Mouse (Mus musculus): Measurements from ENCODE around the gene Smc1b. TPM values are rescaled to one million over a fixed set of nuclear protein-coding genes. Genes with fewer than 3 reads are reported as not detected.

Gene Smc1b
- polyA plus RNA-seq, 1 experiment from 2014 or later: 0.04 TPM

DNA sequence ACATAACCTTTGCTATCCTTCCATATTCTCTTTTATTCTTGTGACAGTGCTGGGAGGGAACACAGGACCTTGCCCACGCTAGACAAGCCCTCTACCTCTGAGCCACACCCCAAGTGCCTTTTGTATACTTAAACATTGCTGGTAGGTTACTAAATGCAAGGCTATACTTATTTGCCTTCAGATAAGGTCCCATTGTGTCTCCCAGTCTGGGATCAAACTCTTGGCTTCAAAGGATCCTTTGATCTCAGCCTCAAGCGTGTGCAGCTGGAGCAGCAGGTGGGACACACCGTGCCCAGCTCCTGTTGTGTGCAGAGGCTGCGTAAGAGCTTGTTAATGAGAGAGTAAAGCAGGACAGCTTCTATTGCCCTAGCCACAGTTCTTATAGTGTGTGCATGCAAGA is 104.0 kb downstream of the Smc1b start:
- Histone ChIP-seq H3K4me3 (ENCODE audit: low read depth, low read length) (no peak overlapping the region), H3K36me3 (ENCODE audit: control insufficient read depth, insufficient read depth, low read length) (no peaks in the 10 kb centered on the region), H3K27me3 (ENCODE audit: control insufficient read depth, insufficient read depth, low read length) (no peaks in the 10 kb centered on the region), H3K27ac (replicated peaks; ENCODE audit: low read depth, low read length) (no peak overlapping the region), H3K9me3 (ENCODE audit: control insufficient read depth, low read length) (no peaks in the 10 kb centered on the region), H3K4me1 (ENCODE audit: control insufficient read depth, insufficient read depth, low read length) (no peaks in the 10 kb centered on the region), H3K9ac (ENCODE audit: low read length) (no peak overlapping the region), H3K4me2 (ENCODE audit: low read depth, severe bottlenecking) (no peak overlapping the region)
- ATAC-seq (ENCODE audit: insufficient number of reproducible peaks, low FRiP score, low TSS enrichment, low read depth) (no peak), DNase-seq (ENCODE audit: low spot score) (no peak)
- 39% methylated on average over 4 of the region's 4 CpGs for WGBS

DNA sequence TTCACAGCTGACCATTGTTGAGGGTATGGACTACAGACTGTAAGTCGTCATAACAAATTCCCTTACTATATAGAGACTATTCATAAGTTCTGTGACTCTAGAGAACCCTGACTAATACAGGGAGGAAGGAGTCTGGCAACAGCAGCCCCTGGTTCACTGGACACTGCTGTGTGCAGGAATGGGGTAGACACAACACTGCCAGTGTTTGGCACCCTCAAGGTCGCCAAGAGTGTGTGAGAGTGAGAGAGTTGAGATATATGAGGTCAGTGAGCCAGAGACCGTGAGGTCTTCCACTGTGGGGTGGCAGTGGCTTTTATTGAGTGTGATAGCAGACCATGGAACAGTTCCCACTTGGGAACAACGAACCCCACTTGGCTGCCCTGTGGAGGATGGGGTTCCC is 105.6 kb downstream of the Smc1b start:
- Histone ChIP-seq H3K4me2 (ENCODE audit: low read depth, severe bottlenecking) (no peak overlapping the region), H3K9me3 (ENCODE audit: control insufficient read depth, low read length) (no peaks in the 10 kb centered on the region), H3K4me3 (ENCODE audit: low read depth, low read length) (no peak overlapping the region), H3K27me3 (ENCODE audit: control insufficient read depth, insufficient read depth, low read length) (no peaks in the 10 kb centered on the region), H3K4me1 (ENCODE audit: control insufficient read depth, insufficient read depth, low read length) (no peaks in the 10 kb centered on the region), H3K36me3 (ENCODE audit: control insufficient read depth, insufficient read depth, low read length) (no peaks in the 10 kb centered on the region), H3K9ac (ENCODE audit: low read length) (no peak overlapping the region), H3K27ac (replicated peaks; ENCODE audit: low read depth, low read length) (no peak overlapping the region)
- ATAC-seq (ENCODE audit: insufficient number of reproducible peaks, low FRiP score, low TSS enrichment, low read depth): no peak
- no peak for DNase-seq (ENCODE audit: low spot score)
- 83% methylated on average over 4 of the region's 4 CpGs for WGBS

DNA sequence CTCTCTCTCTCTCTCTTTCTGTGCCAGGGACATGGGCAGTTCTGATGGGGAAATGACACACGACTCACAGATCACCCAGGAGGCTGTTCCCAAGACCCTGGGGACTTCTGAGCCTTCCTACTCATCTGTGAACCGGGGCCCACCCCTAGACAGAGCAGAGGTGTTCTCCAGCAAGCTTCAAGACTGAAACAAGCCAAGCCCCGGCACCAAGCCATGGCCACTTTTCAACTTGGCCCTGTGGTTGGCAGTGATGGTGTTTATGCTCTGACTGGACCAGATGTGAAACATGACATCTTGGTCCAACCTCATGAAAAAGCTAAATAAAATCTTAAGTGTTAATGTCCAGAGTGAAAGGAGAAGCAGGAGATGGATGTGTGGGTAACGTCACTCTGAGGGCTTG is 109.6 kb downstream of the Smc1b start:
- WGBS: 67% methylated on average over 4 of the region's 4 CpGs
- H3K27ac ChIP-seq (replicated peaks; ENCODE audit: low read depth, low read length): no peak overlapping the region
- H3K36me3 ChIP-seq (ENCODE audit: control insufficient read depth, insufficient read depth, low read length): no peaks in the 10 kb centered on the region
- H3K27me3 ChIP-seq (ENCODE audit: control insufficient read depth, insufficient read depth, low read length): 0 out of 2 replicates have a peak, but pooled peaks cover 2% of the 10 kb centered on the region
- H3K9me3 ChIP-seq (ENCODE audit: control insufficient read depth, low read length): no peaks in the 10 kb centered on the region
- DNase-seq (ENCODE audit: low spot score) (no peak), ATAC-seq (ENCODE audit: insufficient number of reproducible peaks, low FRiP score, low TSS enrichment, low read depth) (no peak)
- no peak overlapping the region for H3K4me3 ChIP-seq (ENCODE audit: low read depth, low read length)
- no peak overlapping the region for H3K9ac ChIP-seq (ENCODE audit: low read length)
- H3K4me1 ChIP-seq (ENCODE audit: control insufficient read depth, insufficient read depth, low read length): no peaks in the 10 kb centered on the region
- H3K4me2 ChIP-seq (ENCODE audit: low read depth, severe bottlenecking): no peak overlapping the region

DNA sequence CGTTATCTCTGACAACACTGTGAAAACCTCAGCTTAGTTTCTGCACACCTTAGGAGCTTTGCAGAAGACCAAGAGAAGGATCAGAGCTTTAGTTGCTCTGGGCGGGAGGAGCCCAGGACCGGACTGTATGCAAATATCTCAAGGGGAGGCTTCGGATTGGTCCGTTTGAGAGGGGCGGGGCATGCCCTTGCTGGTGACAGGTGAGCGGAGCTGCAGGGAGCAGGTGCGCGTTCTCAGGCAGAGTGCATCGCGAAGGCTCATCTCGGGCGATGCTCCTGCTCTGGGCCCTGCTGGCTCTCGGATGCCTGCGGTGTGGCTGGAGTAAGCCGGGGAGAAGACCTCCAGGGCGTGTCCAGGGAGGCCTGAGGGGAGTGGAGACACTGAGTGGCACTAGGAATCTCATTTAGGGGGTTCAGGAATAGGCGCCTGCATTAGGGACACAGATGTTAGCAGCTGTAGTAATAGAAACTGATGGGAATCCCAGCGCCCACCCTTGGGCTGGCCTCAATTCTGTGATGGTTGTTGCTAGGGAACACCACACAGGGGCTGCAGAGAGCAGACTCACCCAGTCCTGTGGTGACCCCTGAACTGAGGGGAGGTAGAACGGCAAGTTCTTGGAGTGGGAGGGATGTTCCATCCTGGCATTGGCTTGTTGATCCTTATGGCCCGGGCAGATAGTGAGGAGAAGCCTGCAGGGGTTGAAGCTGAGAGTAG is 114.7 kb downstream of the Smc1b start, which contains the start of gene Upk3a:
Gene Upk3a (plus strand): TSS at position 191 of the 714 bp plus-strand sequence.
- H3K4me2 ChIP-seq (ENCODE audit: low read depth, severe bottlenecking): no peak within 1 kb of the TSS
- no peaks in the 10 kb centered on the region for H3K36me3 ChIP-seq (ENCODE audit: control insufficient read depth, insufficient read depth, low read length)
- H3K4me1 ChIP-seq (ENCODE audit: control insufficient read depth, insufficient read depth, low read length): no peaks in the 10 kb centered on the region
- ATAC-seq (ENCODE audit: insufficient number of reproducible peaks, low FRiP score, low TSS enrichment, low read depth) (no peak), DNase-seq (ENCODE audit: low spot score) (peak; percentile 42)
- no peak within 1 kb of the TSS for H3K9ac ChIP-seq (ENCODE audit: low read length)
- no peaks in the 10 kb centered on the region for H3K9me3 ChIP-seq (ENCODE audit: control insufficient read depth, low read length)
- H3K4me3 ChIP-seq (ENCODE audit: low read depth, low read length): no peak within 1 kb of the TSS
- WGBS: 8% methylated on average over 21 of the region's 21 CpGs
- H3K27me3 ChIP-seq (ENCODE audit: control insufficient read depth, insufficient read depth, low read length): 0 out of 2 replicates have a peak, but pooled peaks cover 4% of the 10 kb centered on the region
- no peak within 1 kb of the TSS for H3K27ac ChIP-seq (replicated peaks; ENCODE audit: low read depth, low read length)

DNA sequence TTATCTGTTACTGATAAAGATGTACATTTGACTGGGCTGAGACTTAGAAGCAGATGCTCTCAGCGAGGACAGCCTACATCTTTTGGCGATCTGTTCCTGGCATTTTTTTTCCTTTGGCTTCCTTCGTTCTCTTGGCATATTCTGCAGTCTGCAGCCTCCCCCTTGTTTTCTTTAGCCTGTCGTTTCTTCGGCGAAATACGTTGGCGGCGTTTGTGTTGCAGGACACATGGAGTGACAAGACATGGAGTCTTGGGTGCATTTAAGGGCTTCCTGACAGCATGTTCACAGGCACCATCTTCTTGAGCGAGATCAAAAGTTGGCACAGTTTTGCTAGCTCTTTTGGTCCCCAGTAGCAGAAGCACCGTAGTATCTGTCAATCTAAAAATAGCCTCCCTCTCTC is 116.0 kb downstream of the Smc1b start:
- DNase-seq (ENCODE audit: low spot score) (no peak), ATAC-seq (ENCODE audit: insufficient number of reproducible peaks, low FRiP score, low TSS enrichment, low read depth) (no peak)
- Histone ChIP-seq H3K4me2 (ENCODE audit: low read depth, severe bottlenecking) (no peak overlapping the region), H3K9me3 (ENCODE audit: control insufficient read depth, low read length) (no peaks in the 10 kb centered on the region), H3K27ac (replicated peaks; ENCODE audit: low read depth, low read length) (no peak overlapping the region), H3K9ac (ENCODE audit: low read length) (no peak overlapping the region), H3K4me1 (ENCODE audit: control insufficient read depth, insufficient read depth, low read length) (no peaks in the 10 kb centered on the region), H3K36me3 (ENCODE audit: control insufficient read depth, insufficient read depth, low read length) (no peaks in the 10 kb centered on the region), H3K27me3 (ENCODE audit: control insufficient read depth, insufficient read depth, low read length) (0 out of 2 replicates have a peak, but pooled peaks cover 4% of the 10 kb centered on the region), H3K4me3 (ENCODE audit: low read depth, low read length) (no peak overlapping the region)
- 88% methylated on average over 11 of the region's 11 CpGs for WGBS

Other genes with a start within 250 kb of the Smc1b start
- 0.69 and 1.1 TPM in 2 replicates for gene Gm29666, start 211.9 kb downstream of the Smc1b start, polyA plus RNA-seq (2014; fragmentation: Nextera tagmentation; extraction: Ambion mirVana)
- 64.8 and 73.1 TPM in 2 replicates for gene Nup50, start 208.6 kb downstream of the Smc1b start, polyA plus RNA-seq (2014; fragmentation: Nextera tagmentation; extraction: Ambion mirVana)
- gene 5031439G07Rik, start 143.4 kb downstream of the Smc1b start, polyA plus RNA-seq (2014; fragmentation: Nextera tagmentation; extraction: Ambion mirVana): 9.5 and 19.4 TPM in 2 replicates
- not detected in 2 replicates for gene Upk3a, start 114.8 kb downstream of the Smc1b start, polyA plus RNA-seq (2014; fragmentation: Nextera tagmentation; extraction: Ambion mirVana)
- 23.2 and 27.0 TPM in 2 replicates for gene Fam118a, start 103.0 kb downstream of the Smc1b start, polyA plus RNA-seq (2014; fragmentation: Nextera tagmentation; extraction: Ambion mirVana)
- gene Ribc2, start 114 bp upstream of the Smc1b start, polyA plus RNA-seq (2014; fragmentation: Nextera tagmentation; extraction: Ambion mirVana): 0.95 TPM in 2 replicates
- 273 and 276 TPM in 2 replicates for gene Fbln1, start 74.0 kb upstream of the Smc1b start, polyA plus RNA-seq (2014; fragmentation: Nextera tagmentation; extraction: Ambion mirVana)
- 318 and 331 TPM in 2 replicates for gene Atxn10, start 204.3 kb upstream of the Smc1b start, polyA plus RNA-seq (2014; fragmentation: Nextera tagmentation; extraction: Ambion mirVana)